Mouse (Mus musculus): ENCODE results near the gene Art1. TPM values are rescaled to one million over a fixed set of nuclear protein-coding genes. Genes with fewer than 3 reads are reported as not detected.
A peak's percentile ranks its signal among the peaks of the same experiment; 100 is the strongest.

Art1 gene
- 8.0 and 9.0 TPM in 2 replicates for polyA plus RNA-seq (2016; fragmentation: Nextera tagmentation; extraction: Ambion mirVana)

- ATAC-seq (ENCODE audit: insufficient number of reproducible peaks, low FRiP score): no peak
- Histone ChIP-seq H3K9ac (no peak within 1 kb of the TSS), H3K36me3 (no peaks in the 10 kb centered on the region), H3K9me3 (replicated peaks) (no peaks in the 10 kb centered on the region), H3K4me2 (peak within 1 kb of the TSS; percentile 84), H3K4me1 (replicated peaks) (peaks cover 41% of the 10 kb centered on the region), H3K4me3 (peak within 1 kb of the TSS; percentile 42; the same call in 1 of the 2 replicates), H3K27me3 (replicated peaks) (0 out of 2 replicates have a peak, but pooled peaks cover 11% of the 10 kb centered on the region), H3K27ac (ENCODE audit: poor library complexity, severe bottlenecking) (peak within 1 kb of the TSS; percentile 28; the same call in 1 of the 2 replicates)
- 45% methylated on average over 5 of the region's 5 CpGs for WGBS
Observed at GRCm38 (mm10) chr7:102101487-102101886, at the start of gene Art1. Art1 (plus strand) TSS chr7:102101743.

GRCm38 (mm10) chr7:102061353-102061752 is 40.2 kb upstream of the Art1 start:
- no peak for ATAC-seq (ENCODE audit: insufficient number of reproducible peaks, low FRiP score)
- H3K36me3 ChIP-seq: peaks cover 18% of the 10 kb centered on the region
- H3K27ac ChIP-seq (ENCODE audit: poor library complexity, severe bottlenecking): no peak overlapping the region
- no peaks in the 10 kb centered on the region for H3K27me3 ChIP-seq (replicated peaks)
- 64% methylated on average over 3 of the region's 3 CpGs for WGBS
- no peaks in the 10 kb centered on the region for H3K9me3 ChIP-seq (replicated peaks)
- H3K4me3 ChIP-seq: no peak overlapping the region
- H3K4me1 ChIP-seq (replicated peaks): peaks cover 24% of the 10 kb centered on the region
- 0 out of 2 replicates have a peak overlapping the region, but pooled peaks have one; percentile 18 for H3K9ac ChIP-seq
- no peak overlapping the region for H3K4me2 ChIP-seq

GRCm38 (mm10) chr7:102062203-102062602 is 39.3 kb upstream of the Art1 start:
- Histone ChIP-seq H3K4me3 (no peak overlapping the region), H3K27me3 (replicated peaks) (no peaks in the 10 kb centered on the region), H3K9me3 (replicated peaks) (no peaks in the 10 kb centered on the region), H3K9ac (no peak overlapping the region), H3K4me2 (no peak overlapping the region), H3K27ac (ENCODE audit: poor library complexity, severe bottlenecking) (no peak overlapping the region), H3K4me1 (replicated peaks) (peaks cover 28% of the 10 kb centered on the region), H3K36me3 (peaks cover 17% of the 10 kb centered on the region)
- ATAC-seq (ENCODE audit: insufficient number of reproducible peaks, low FRiP score): no peak
- 75% methylated on average over 1 of the region's 1 CpGs for WGBS

GRCm38 (mm10) chr7:102063891-102064290 is 37.7 kb upstream of the Art1 start:
- H3K4me1 ChIP-seq (replicated peaks): peaks cover 19% of the 10 kb centered on the region
- no peaks in the 10 kb centered on the region for H3K27me3 ChIP-seq (replicated peaks)
- peak overlapping the region; percentile 95 for H3K4me3 ChIP-seq
- no peak overlapping the region for H3K27ac ChIP-seq (ENCODE audit: poor library complexity, severe bottlenecking)
- H3K9me3 ChIP-seq (replicated peaks): no peaks in the 10 kb centered on the region
- no peak for ATAC-seq (ENCODE audit: insufficient number of reproducible peaks, low FRiP score)
- peaks cover 24% of the 10 kb centered on the region for H3K36me3 ChIP-seq
- WGBS: 41% methylated on average over 9 of the region's 9 CpGs
- 0 out of 2 replicates have a peak overlapping the region, but pooled peaks have one; percentile 83 for H3K9ac ChIP-seq
- peak overlapping the region; percentile 83 for H3K4me2 ChIP-seq

- Histone ChIP-seq H3K4me1 (replicated peaks) (peaks cover 19% of the 10 kb centered on the region), H3K27me3 (replicated peaks) (no peaks in the 10 kb centered on the region), H3K36me3 (peaks cover 20% of the 10 kb centered on the region), H3K4me2 (peak overlapping the region; percentile 83), H3K27ac (ENCODE audit: poor library complexity, severe bottlenecking) (peak overlapping the region; percentile 44; the same call in 1 of the 2 replicates), H3K4me3 (peak overlapping the region; percentile 95), H3K9ac (peak overlapping the region; percentile 83), H3K9me3 (replicated peaks) (no peaks in the 10 kb centered on the region)
- ATAC-seq (ENCODE audit: insufficient number of reproducible peaks, low FRiP score): no peak
- WGBS: under 1% methylated on average over 9 of the region's 9 CpGs
Observed at GRCm38 (mm10) chr7:102064655-102065045, 36.9 kb upstream of the Art1 start.

GRCm38 (mm10) chr7:102065046-102065891 is 36.3 kb upstream of the Art1 start, which contains the start of the genes Rnf121, Xndc1 and Xntrpc:
Rnf121 (minus strand) TSS chr7:102065469.
Xndc1 (plus strand) TSS chr7:102065511.
Xntrpc (plus strand) TSS chr7:102065713.
- Histone ChIP-seq H3K9me3 (replicated peaks) (no peaks in the 10 kb centered on the region), H3K9ac (peak within 1 kb of the TSS; percentile 83), H3K27me3 (replicated peaks) (no peaks in the 10 kb centered on the region), H3K4me3 (peak within 1 kb of the TSS; percentile 95), H3K4me1 (replicated peaks) (peaks cover 19% of the 10 kb centered on the region), H3K27ac (ENCODE audit: poor library complexity, severe bottlenecking) (peak within 1 kb of the TSS; percentile 76), H3K36me3 (peaks cover 22% of the 10 kb centered on the region; the same call in 1 of the 2 replicates), H3K4me2 (peak within 1 kb of the TSS; percentile 83)
- peak; percentile 98 for ATAC-seq (ENCODE audit: insufficient number of reproducible peaks, low FRiP score)
- WGBS: under 1% methylated on average over 56 of the region's 56 CpGs

- H3K36me3 ChIP-seq: peaks cover 28% of the 10 kb centered on the region; the same call in 1 of the 2 replicates
- peak overlapping the region; percentile 83 for H3K4me2 ChIP-seq
- H3K9ac ChIP-seq: peak overlapping the region; percentile 81
- WGBS: 73% methylated on average over 6 of the region's 6 CpGs
- H3K27ac ChIP-seq (ENCODE audit: poor library complexity, severe bottlenecking): no peak overlapping the region
- peak overlapping the region; percentile 95 for H3K4me3 ChIP-seq
- no peaks in the 10 kb centered on the region for H3K27me3 ChIP-seq (replicated peaks)
- ATAC-seq (ENCODE audit: insufficient number of reproducible peaks, low FRiP score): no peak
- peaks cover 19% of the 10 kb centered on the region for H3K4me1 ChIP-seq (replicated peaks)
- no peaks in the 10 kb centered on the region for H3K9me3 ChIP-seq (replicated peaks)
Observed at GRCm38 (mm10) chr7:102066363-102066762, 35.2 kb upstream of the Art1 start.

- no peaks in the 10 kb centered on the region for H3K27me3 ChIP-seq (replicated peaks)
- H3K4me2 ChIP-seq: no peak overlapping the region
- 78% methylated on average over 7 of the region's 7 CpGs for WGBS
- peaks cover 89% of the 10 kb centered on the region for H3K36me3 ChIP-seq
- no peaks in the 10 kb centered on the region for H3K9me3 ChIP-seq (replicated peaks)
- H3K4me1 ChIP-seq (replicated peaks): no peaks in the 10 kb centered on the region
- H3K9ac ChIP-seq: no peak overlapping the region
- no peak overlapping the region for H3K27ac ChIP-seq (ENCODE audit: poor library complexity, severe bottlenecking)
- ATAC-seq (ENCODE audit: insufficient number of reproducible peaks, low FRiP score): no peak
- no peak overlapping the region for H3K4me3 ChIP-seq
Observed at GRCm38 (mm10) chr7:102076714-102077296, 24.7 kb upstream of the Art1 start.

- no peak for ATAC-seq (ENCODE audit: insufficient number of reproducible peaks, low FRiP score)
- WGBS: 74% methylated on average over 7 of the region's 7 CpGs
Observed at GRCm38 (mm10) chr7:102078517-102078916, 23.0 kb upstream of the Art1 start.

GRCm38 (mm10) chr7:102080311-102080710 is 21.2 kb upstream of the Art1 start:
- no peak for ATAC-seq (ENCODE audit: insufficient number of reproducible peaks, low FRiP score)
- WGBS: 90% methylated on average over 8 of the region's 8 CpGs
- Histone ChIP-seq H3K27ac (ENCODE audit: poor library complexity, severe bottlenecking) (no peak overlapping the region), H3K27me3 (replicated peaks) (no peaks in the 10 kb centered on the region), H3K36me3 (peaks cover 91% of the 10 kb centered on the region), H3K4me3 (no peak overlapping the region), H3K4me1 (replicated peaks) (no peaks in the 10 kb centered on the region), H3K9ac (no peak overlapping the region), H3K9me3 (replicated peaks) (no peaks in the 10 kb centered on the region), H3K4me2 (no peak overlapping the region)

More at GRCm38 (mm10) chr7:102078517-102078916, 23.0 kb upstream of the Art1 start:
- Histone ChIP-seq H3K4me3 (no peak overlapping the region), H3K36me3 (peaks cover 91% of the 10 kb centered on the region), H3K27ac (ENCODE audit: poor library complexity, severe bottlenecking) (no peak overlapping the region), H3K4me1 (replicated peaks) (no peaks in the 10 kb centered on the region), H3K9ac (no peak overlapping the region), H3K4me2 (no peak overlapping the region), H3K27me3 (replicated peaks) (no peaks in the 10 kb centered on the region), H3K9me3 (replicated peaks) (no peaks in the 10 kb centered on the region)

GRCm38 (mm10) chr7:102081784-102082183 is 19.8 kb upstream of the Art1 start:
- Histone ChIP-seq H3K36me3 (peaks cover 90% of the 10 kb centered on the region), H3K4me3 (no peak overlapping the region), H3K9me3 (replicated peaks) (no peaks in the 10 kb centered on the region), H3K27ac (ENCODE audit: poor library complexity, severe bottlenecking) (no peak overlapping the region), H3K4me2 (no peak overlapping the region), H3K4me1 (replicated peaks) (no peaks in the 10 kb centered on the region), H3K27me3 (replicated peaks) (no peaks in the 10 kb centered on the region), H3K9ac (no peak overlapping the region)
- WGBS: 93% methylated on average over 5 of the region's 5 CpGs
- ATAC-seq (ENCODE audit: insufficient number of reproducible peaks, low FRiP score): no peak
